Mouse (Mus musculus) hindbrain, embryonic 13.5 days (tissue): ENCODE results near the gene Sirpa. TPM values are rescaled to one million over a fixed set of nuclear protein-coding genes. Genes with fewer than 3 reads are reported as not detected.
A peak's percentile ranks its signal among the peaks of the same experiment; 100 is the strongest.

Source experiments
- ATAC-seq: fragments of 200-750 bp; cut with Nextera tagmentation; 2 replicates; pipeline ENCODE4 v1.8.0; 2017; ENCODE audit warnings: moderate TSS enrichment; ENCODE audit not compliant: low FRiP score
- H3K27ac ChIP-seq: fragments of 300-500 bp; sonication (generic); 2 replicates; pipeline ENCODE4 v1.5.1; 2015; ENCODE audit warnings: inconsistent platforms, mild to moderate bottlenecking, moderate library complexity
- H3K27me3 ChIP-seq: fragments of 300-500 bp; sonication (generic); 2 replicates; pipeline ENCODE4 v1.6.1; 2015; ENCODE audit warnings: mild to moderate bottlenecking, inconsistent platforms
- H3K36me3 ChIP-seq: fragments of 300-500 bp; sonication (generic); 2 replicates; pipeline ENCODE4 v1.6.1; 2015; ENCODE audit warnings: mild to moderate bottlenecking, inconsistent platforms
- H3K4me1 ChIP-seq: fragments of 300-500 bp; sonication (generic); replicated peaks from 2 replicates; pipeline ENCODE4 v1.6.1; 2015; ENCODE audit warnings: inconsistent platforms
- H3K4me2 ChIP-seq: fragments of 300-500 bp; sonication (generic); 2 replicates; pipeline ENCODE4 v1.6.1; 2015; ENCODE audit warnings: inconsistent platforms, mild to moderate bottlenecking, moderate library complexity
- H3K4me3 ChIP-seq: fragments of 300-500 bp; sonication (generic); 2 replicates; pipeline ENCODE4 v1.5.1; 2015; ENCODE audit warnings: mild to moderate bottlenecking, inconsistent platforms
- H3K9ac ChIP-seq: fragments of 300-500 bp; sonication (generic); 2 replicates; pipeline ENCODE4 v1.6.1; 2015; ENCODE audit warnings: mild to moderate bottlenecking, inconsistent platforms
- H3K9me3 ChIP-seq: fragments of 300-500 bp; sonication (generic); 2 replicates; pipeline ENCODE4 v1.6.1; 2016; ENCODE audit warnings: inconsistent platforms
- WGBS: fragments of 180-500 bp; shearing (Covaris S2); methylation state at CpG from one replicate; pipeline ENCODE4 v1.1.7; 2015; 5-methylcytosine and 5-hydroxymethylcytosine counted together
- polyA plus RNA-seq: library from polyadenylated mRNA; unstranded; fragments of >200 nt; fragmentation: Nextera tagmentation; extraction: Ambion mirVana; gene quantifications from 2 replicates; pipeline ENCODE4 v1.2.1, GENCODE M21; 2015

Gene Sirpa
- polyA plus RNA-seq, 1 experiment from 2014 or later: 20.8 TPM

DNA sequence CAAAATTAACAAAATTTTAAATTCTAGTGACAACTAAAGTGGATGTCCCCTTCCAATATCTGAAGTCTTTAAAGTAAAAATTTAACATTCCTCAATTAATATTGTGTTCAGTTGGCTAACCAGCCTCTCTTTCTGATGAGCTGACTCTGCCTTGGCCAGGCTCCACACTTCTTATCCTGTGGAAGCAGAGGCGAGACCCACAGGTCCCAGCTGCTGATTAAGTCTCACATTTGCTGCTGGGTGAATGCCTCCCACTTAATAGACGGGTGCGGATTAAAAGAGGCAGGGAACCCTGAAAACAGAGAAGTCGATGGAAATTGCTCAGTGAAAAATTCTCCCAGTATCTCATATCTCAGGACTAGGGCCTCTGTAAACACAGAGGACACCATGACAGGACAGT is 69.8 kb downstream of the Sirpa start:
- no peaks in the 10 kb centered on the region for H3K27me3 ChIP-seq
- no peak for ATAC-seq
- no peak overlapping the region for H3K4me2 ChIP-seq
- no peak overlapping the region for H3K9ac ChIP-seq
- 83% methylated on average over 4 of the region's 4 CpGs for WGBS
- no peaks in the 10 kb centered on the region for H3K36me3 ChIP-seq
- no peak overlapping the region for H3K4me3 ChIP-seq
- H3K27ac ChIP-seq: no peak overlapping the region
- H3K4me1 ChIP-seq: no peaks in the 10 kb centered on the region
- H3K9me3 ChIP-seq: no peaks in the 10 kb centered on the region

DNA sequence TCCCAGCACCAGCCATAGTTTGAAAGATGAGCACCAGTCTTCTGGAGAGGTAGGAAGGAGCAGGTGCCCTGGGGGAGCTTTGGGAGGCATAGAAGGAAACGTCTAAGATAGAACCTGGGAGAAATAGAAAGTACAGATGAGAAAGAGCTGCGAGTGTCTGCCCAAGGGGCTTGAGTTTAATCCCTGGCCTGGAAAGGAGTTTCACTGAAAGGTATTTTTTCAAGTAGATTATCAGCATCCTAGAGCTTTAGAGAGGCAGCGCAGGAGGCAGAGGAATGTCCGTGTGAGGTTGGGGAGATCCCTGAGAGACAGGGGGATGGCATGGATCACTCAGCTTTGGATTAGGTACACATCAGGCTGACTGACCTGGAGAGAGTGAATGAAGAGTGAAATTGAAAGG is 79.3 kb downstream of the Sirpa start:
- no peak overlapping the region for H3K4me2 ChIP-seq
- 80% methylated on average over 4 of the region's 4 CpGs for WGBS
- no peak for ATAC-seq
- H3K27ac ChIP-seq: no peak overlapping the region
- H3K9me3 ChIP-seq: no peaks in the 10 kb centered on the region
- no peak overlapping the region for H3K9ac ChIP-seq
- H3K27me3 ChIP-seq: peaks cover 5% of the 10 kb centered on the region
- H3K4me3 ChIP-seq: no peak overlapping the region
- no peaks in the 10 kb centered on the region for H3K36me3 ChIP-seq
- H3K4me1 ChIP-seq: 0 out of 2 replicates have a peak, but pooled peaks cover 4% of the 10 kb centered on the region

DNA sequence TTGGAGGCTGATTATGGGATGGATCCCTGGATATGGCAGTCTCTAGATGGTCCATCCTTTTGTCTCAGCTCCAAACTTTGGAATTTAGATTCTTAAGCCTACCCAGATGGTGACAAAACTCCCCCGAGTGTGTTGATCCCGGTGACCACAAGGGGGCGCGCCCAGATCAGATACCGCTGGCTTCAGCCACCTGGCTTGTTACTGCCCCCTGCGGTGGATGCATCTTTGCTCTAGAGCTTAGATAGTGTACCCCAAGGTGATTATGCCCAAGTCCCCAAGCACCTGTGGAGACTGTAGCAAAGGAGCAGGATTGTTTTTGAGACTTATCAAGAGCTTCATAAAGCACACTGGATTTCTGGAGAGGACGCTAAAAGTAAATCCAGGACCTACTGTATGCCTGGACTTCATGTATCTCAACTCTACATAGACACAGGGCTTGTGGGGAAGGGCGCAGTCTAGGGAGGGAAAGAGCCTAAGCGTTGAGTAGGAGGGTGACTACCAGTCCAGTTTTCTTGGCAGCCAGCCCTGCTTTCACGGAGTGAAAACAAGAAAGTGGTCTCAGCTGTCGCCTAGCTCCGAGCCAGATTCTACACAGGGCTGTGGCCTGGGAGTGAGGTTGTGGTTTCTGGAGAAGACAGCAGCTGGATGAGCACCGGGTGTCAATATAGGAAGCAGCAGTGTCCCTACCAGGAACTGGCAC is 82.5 kb downstream of the Sirpa start:
- H3K9me3 ChIP-seq: no peaks in the 10 kb centered on the region
- no peak overlapping the region for H3K4me3 ChIP-seq
- H3K4me1 ChIP-seq: 0 out of 2 replicates have a peak, but pooled peaks cover 13% of the 10 kb centered on the region
- WGBS: 32% methylated on average over 13 of the region's 13 CpGs
- H3K4me2 ChIP-seq: no peak overlapping the region
- no peak overlapping the region for H3K9ac ChIP-seq
- H3K27ac ChIP-seq: no peak overlapping the region
- H3K27me3 ChIP-seq: peaks cover 7% of the 10 kb centered on the region
- no peaks in the 10 kb centered on the region for H3K36me3 ChIP-seq
- 0 out of 2 replicates have a peak, but pooled peaks have one; percentile 21 for ATAC-seq

DNA sequence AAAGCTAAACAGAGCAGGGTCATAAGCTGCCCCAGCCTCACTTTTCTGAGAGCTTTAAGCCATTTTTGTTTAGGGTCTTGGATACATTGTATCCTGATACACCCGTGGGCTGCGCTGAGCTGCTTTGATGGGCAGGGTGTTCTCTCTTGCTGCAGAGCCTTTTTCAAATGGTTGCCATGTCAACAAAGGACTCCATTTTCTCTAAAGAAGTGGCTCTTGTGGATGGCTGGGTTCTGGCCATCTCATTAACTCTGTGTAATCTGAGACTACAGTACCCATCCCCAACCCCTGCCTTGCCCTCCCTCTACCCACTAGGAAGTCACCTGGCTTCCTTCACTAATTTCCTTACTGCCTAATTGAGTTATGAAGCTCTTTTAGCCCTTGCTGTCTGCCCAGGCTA is 85.0 kb downstream of the Sirpa start:
- Histone ChIP-seq H3K36me3 (no peaks in the 10 kb centered on the region), H3K27ac (no peak overlapping the region), H3K27me3 (peaks cover 7% of the 10 kb centered on the region), H3K9ac (no peak overlapping the region), H3K9me3 (no peaks in the 10 kb centered on the region), H3K4me3 (no peak overlapping the region), H3K4me2 (no peak overlapping the region), H3K4me1 (0 out of 2 replicates have a peak, but pooled peaks cover 13% of the 10 kb centered on the region)
- 22% methylated on average over 2 of the region's 2 CpGs for WGBS
- no peak for ATAC-seq

DNA sequence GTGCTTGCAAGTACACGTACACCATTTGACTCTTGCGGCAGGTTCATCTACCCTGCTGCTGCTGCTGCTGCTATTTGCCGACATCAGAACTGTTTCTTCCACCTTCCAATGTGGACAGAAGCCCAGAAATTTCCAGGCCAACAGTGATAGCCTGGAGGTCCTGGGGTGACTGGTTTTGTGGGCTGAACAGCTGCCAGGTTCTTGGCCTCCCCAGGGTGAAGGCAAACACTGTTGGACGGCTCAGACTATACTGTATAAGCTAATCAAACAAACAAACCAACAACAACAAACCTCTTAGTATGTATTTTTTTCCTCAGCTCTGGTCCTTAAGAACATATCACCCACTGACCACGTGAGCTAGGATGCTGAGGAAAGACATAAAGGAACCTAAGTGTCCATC is 86.4 kb downstream of the Sirpa start:
- 82% methylated on average over 5 of the region's 5 CpGs for WGBS
- Histone ChIP-seq H3K4me3 (no peak overlapping the region), H3K27ac (no peak overlapping the region), H3K4me1 (0 out of 2 replicates have a peak, but pooled peaks cover 13% of the 10 kb centered on the region), H3K36me3 (no peaks in the 10 kb centered on the region), H3K9me3 (no peaks in the 10 kb centered on the region), H3K27me3 (peaks cover 7% of the 10 kb centered on the region), H3K9ac (no peak overlapping the region), H3K4me2 (no peak overlapping the region)
- ATAC-seq: no peak

DNA sequence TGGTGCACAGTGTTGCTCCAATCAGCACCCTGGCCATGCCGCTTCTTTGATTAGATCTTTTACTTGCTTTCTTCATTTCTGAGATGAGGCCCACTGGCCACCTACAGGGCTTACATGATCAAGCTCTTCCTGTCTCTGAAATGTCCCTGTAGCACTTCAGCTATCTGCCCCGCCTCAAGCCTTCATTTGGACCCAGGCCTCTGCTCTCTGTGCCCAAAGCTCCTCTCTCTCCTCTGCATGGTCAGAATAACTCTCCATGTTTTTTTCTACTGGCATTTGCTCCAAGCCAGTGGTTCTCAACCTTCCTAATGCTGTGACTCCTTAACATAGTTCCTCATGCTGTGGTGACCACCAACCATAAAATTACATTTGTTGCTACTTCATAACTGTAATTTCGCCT is 87.6 kb downstream of the Sirpa start:
- H3K4me1 ChIP-seq: 0 out of 2 replicates have a peak, but pooled peaks cover 12% of the 10 kb centered on the region
- no peak overlapping the region for H3K27ac ChIP-seq
- no peaks in the 10 kb centered on the region for H3K36me3 ChIP-seq
- ATAC-seq: no peak
- no peaks in the 10 kb centered on the region for H3K9me3 ChIP-seq
- peaks cover 7% of the 10 kb centered on the region for H3K27me3 ChIP-seq
- H3K4me2 ChIP-seq: no peak overlapping the region
- no peak overlapping the region for H3K9ac ChIP-seq
- 89% methylated on average over 3 of the region's 3 CpGs for WGBS
- H3K4me3 ChIP-seq: no peak overlapping the region

Other genes starting within 250 kb of the Sirpa start
- gene Il1b, start 221.7 kb upstream of the Sirpa start, polyA plus RNA-seq: 0.14 TPM in 1 of 2 replicates, not detected in the other
- gene F830045P16Rik, start 56.2 kb upstream of the Sirpa start, polyA plus RNA-seq: not detected in 2 replicates
- 10.5 and 13.4 TPM in 2 replicates for gene Pdyn, start 107.0 kb downstream of the Sirpa start, polyA plus RNA-seq
- 8.2 and 8.7 TPM in 2 replicates for gene Stk35, start 207.7 kb downstream of the Sirpa start, polyA plus RNA-seq